Mouse (Mus musculus) stomach, embryonic 16.5 days (tissue): ENCODE data around the gene Naglu. TPM values are rescaled to one million over a fixed set of nuclear protein-coding genes. Genes with fewer than 3 reads are reported as not detected.

Experiments used
- ATAC-seq: fragments of 200-750 bp; cut with Nextera tagmentation; 2 replicates; pipeline ENCODE4 v1.8.0; 2017; ENCODE audit warnings: moderate number of reproducible peaks, moderate TSS enrichment; ENCODE audit not compliant: insufficient read depth, low FRiP score
- H3K27ac ChIP-seq: fragments of 300-500 bp; sonication (generic); 2 replicates; pipeline ENCODE4 v1.5.1; 2014; ENCODE audit warnings: low read length
- H3K27me3 ChIP-seq: fragments of 300-500 bp; sonication (generic); 2 replicates; pipeline ENCODE4 v1.6.1; 2014; ENCODE audit warnings: low read length, control low read depth, mixed read lengths; ENCODE audit not compliant: control insufficient read depth, insufficient read depth
- H3K36me3 ChIP-seq: fragments of 300-500 bp; sonication (generic); 2 replicates; pipeline ENCODE4 v1.6.1; 2014; ENCODE audit warnings: low read length; ENCODE audit not compliant: control insufficient read depth, insufficient read depth
- H3K4me1 ChIP-seq: fragments of 300-500 bp; sonication (generic); 2 replicates; pipeline ENCODE4 v1.6.1; 2014; ENCODE audit warnings: low read length, control low read depth, mixed read lengths; ENCODE audit not compliant: control insufficient read depth, insufficient read depth
- H3K4me2 ChIP-seq: fragments of 300-500 bp; sonication (generic); 2 replicates; pipeline ENCODE4 v1.6.1; 2014; ENCODE audit warnings: low read depth, low read length, mixed read lengths
- H3K4me3 ChIP-seq: fragments of 300-500 bp; sonication (generic); replicated peaks from 2 replicates; pipeline ENCODE4 v1.5.1; 2014; ENCODE audit warnings: mild to moderate bottlenecking, low read length
- H3K9ac ChIP-seq: fragments of 300-500 bp; sonication (generic); 2 replicates; pipeline ENCODE4 v1.6.1; 2014; ENCODE audit warnings: low read length
- H3K9me3 ChIP-seq: fragments of 300-500 bp; sonication (generic); replicated peaks from 2 replicates; pipeline ENCODE4 v1.6.1; 2016; ENCODE audit warnings: low read length, control low read depth; ENCODE audit not compliant: control insufficient read depth
- WGBS: fragments of 180-500 bp; shearing (Covaris S2); extraction: QIAGEN DNeasy Blood & Tissue Kit; methylation state at CpG from one replicate; pipeline ENCODE4 v1.1.7; 2014; 5-methylcytosine and 5-hydroxymethylcytosine counted together
- polyA plus RNA-seq: library from polyadenylated mRNA; unstranded; fragments of >200 nt; fragmentation: Nextera tagmentation; extraction: Ambion mirVana; gene quantifications from 2 replicates; pipeline ENCODE4 v1.2.1, GENCODE M21; 2015

The Naglu gene
- polyA plus RNA-seq, 1 experiment from 2014 or later, result 17.2 TPM

DNA sequence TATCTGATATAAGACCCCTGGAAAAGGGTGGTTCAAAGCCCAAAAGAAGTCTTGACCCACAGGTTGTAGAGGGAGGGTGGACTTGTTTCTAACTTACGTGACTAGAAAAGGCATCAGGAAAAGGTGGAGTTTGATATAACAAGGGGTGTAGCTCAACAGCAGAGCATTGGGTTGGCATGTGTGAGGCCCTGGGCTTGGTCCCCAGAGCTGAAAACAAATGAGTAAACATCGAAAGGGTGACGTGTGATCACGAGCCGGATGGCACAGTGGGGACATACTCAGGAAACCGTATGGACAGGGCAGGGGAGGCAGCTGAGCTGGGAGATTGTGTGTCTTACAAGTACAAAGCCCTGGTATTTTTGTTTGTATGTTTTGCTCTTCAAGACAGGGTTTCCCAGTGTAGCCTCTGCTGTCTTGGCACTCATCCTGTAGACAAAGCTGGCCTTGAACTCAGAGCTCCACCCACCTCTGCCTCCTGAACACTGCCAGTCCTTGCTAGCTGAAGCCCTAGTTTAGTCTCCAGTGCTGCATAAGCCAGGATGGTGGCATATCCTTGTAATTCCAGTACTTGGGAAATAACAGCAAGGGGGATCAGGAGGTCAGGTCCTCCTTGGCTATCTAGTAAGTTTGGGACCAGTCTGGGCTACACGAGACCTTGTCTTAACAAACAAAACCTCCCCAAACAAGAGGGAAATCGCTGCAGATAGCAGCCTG, 35.0 kb upstream of the Naglu start:
- H3K9ac ChIP-seq, result no peak overlapping the region
- H3K9me3 ChIP-seq, result no peaks in the 10 kb centered on the region
- peaks cover 8% of the 10 kb centered on the region; the same call in 1 of the 2 replicates for H3K36me3 ChIP-seq
- no peak overlapping the region for H3K4me2 ChIP-seq
- ATAC-seq, result no peak
- no peaks in the 10 kb centered on the region for H3K27me3 ChIP-seq
- 89% methylated on average over 8 of the region's 8 CpGs for WGBS
- H3K4me1 ChIP-seq, result no peaks in the 10 kb centered on the region
- no peak overlapping the region for H3K4me3 ChIP-seq
- H3K27ac ChIP-seq, result no peak overlapping the region

GRCm38 (mm10) chr11:101035328-101035695, 34.5 kb upstream of the Naglu start:
- H3K4me3 ChIP-seq, result no peak overlapping the region
- 84% methylated on average over 4 of the region's 4 CpGs for WGBS
- H3K4me2 ChIP-seq, result no peak overlapping the region
- no peak overlapping the region for H3K27ac ChIP-seq
- H3K4me1 ChIP-seq, result no peaks in the 10 kb centered on the region
- H3K27me3 ChIP-seq, result no peaks in the 10 kb centered on the region
- H3K9ac ChIP-seq, result no peak overlapping the region
- H3K9me3 ChIP-seq, result no peaks in the 10 kb centered on the region
- no peak for ATAC-seq
- peaks cover 8% of the 10 kb centered on the region; the same call in 1 of the 2 replicates for H3K36me3 ChIP-seq

- Histone ChIP-seq H3K27me3 (no peaks in the 10 kb centered on the region), H3K4me2 (no peak overlapping the region), H3K36me3 (peaks cover 8% of the 10 kb centered on the region; the same call in 1 of the 2 replicates), H3K27ac (no peak overlapping the region), H3K4me3 (no peak overlapping the region), H3K9ac (no peak overlapping the region), H3K9me3 (no peaks in the 10 kb centered on the region), H3K4me1 (no peaks in the 10 kb centered on the region)
- ATAC-seq, result no peak
- 85% methylated on average over 10 of the region's 10 CpGs for WGBS
Measured at GRCm38 (mm10) chr11:101037795-101038194, 32.0 kb upstream of the Naglu start.

GRCm38 (mm10) chr11:101045826-101046225, 24.0 kb upstream of the Naglu start:
- H3K27me3 ChIP-seq, result no peaks in the 10 kb centered on the region
- H3K9ac ChIP-seq, result no peak overlapping the region
- H3K4me3 ChIP-seq, result no peak overlapping the region
- no peaks in the 10 kb centered on the region for H3K9me3 ChIP-seq
- ATAC-seq, result no peak
- H3K4me2 ChIP-seq, result no peak overlapping the region
- H3K27ac ChIP-seq, result no peak overlapping the region
- no peaks in the 10 kb centered on the region for H3K4me1 ChIP-seq
- WGBS, result 93% methylated on average over 4 of the region's 4 CpGs
- H3K36me3 ChIP-seq, result peaks cover 16% of the 10 kb centered on the region; the same call in 1 of the 2 replicates

DNA sequence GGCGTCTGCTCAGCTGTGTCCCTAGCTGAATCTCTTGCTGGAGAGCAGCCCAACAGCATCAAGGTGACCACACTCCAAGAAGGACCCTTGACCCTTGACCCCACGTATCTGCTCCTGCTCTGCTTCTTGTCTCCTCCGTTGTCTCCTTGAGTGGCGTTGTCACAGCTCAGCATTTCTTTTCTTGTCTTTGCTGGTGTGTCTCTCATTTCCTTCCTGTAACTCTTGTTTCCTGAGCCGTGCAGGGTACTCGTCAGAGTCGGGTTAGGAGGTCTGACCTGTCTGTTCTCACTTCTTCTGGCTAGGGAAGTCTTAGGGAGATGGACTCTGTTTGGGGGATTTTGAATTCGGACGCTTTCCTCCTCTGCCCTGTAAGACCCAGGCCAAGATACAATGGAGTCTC, 23.4 kb upstream of the Naglu start:
- Histone ChIP-seq H3K27ac (no peak overlapping the region), H3K27me3 (no peaks in the 10 kb centered on the region), H3K9ac (no peak overlapping the region), H3K4me2 (no peak overlapping the region), H3K4me1 (no peaks in the 10 kb centered on the region), H3K36me3 (peaks cover 16% of the 10 kb centered on the region; the same call in 1 of the 2 replicates), H3K4me3 (no peak overlapping the region), H3K9me3 (no peaks in the 10 kb centered on the region)
- 66% methylated on average over 9 of the region's 9 CpGs for WGBS
- ATAC-seq, result no peak

DNA sequence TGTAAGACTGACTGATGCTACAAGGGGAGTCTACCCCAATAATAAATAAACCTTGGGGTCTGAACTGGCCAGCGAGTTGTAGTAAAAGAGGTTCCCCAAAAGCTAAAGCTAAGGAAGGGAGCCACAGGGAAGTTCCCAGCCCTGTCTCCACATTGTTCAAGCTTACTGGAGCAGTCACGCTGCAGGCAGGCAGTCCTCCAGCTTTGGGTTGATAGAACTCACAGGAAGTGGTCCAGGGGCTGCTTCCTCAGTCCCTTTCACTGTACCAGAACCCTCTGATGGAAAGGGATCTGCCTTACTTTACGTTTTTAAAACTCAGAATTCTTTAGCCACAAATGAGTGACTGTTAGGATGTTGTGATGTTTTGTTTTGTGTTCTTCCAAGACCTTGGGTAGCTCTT, 22.3 kb upstream of the Naglu start:
- Histone ChIP-seq H3K4me2 (no peak overlapping the region), H3K27me3 (no peaks in the 10 kb centered on the region), H3K4me3 (no peak overlapping the region), H3K36me3 (peaks cover 16% of the 10 kb centered on the region; the same call in 1 of the 2 replicates), H3K27ac (no peak overlapping the region), H3K9me3 (no peaks in the 10 kb centered on the region), H3K9ac (no peak overlapping the region), H3K4me1 (0 out of 2 replicates have a peak, but pooled peaks cover 2% of the 10 kb centered on the region)
- ATAC-seq, result no peak
- 84% methylated on average over 3 of the region's 3 CpGs for WGBS

GRCm38 (mm10) chr11:101050359-101050758, 19.5 kb upstream of the Naglu start:
- no peak for ATAC-seq
- no peaks in the 10 kb centered on the region for H3K27me3 ChIP-seq
- no peaks in the 10 kb centered on the region for H3K9me3 ChIP-seq
- peaks cover 16% of the 10 kb centered on the region; the same call in 1 of the 2 replicates for H3K36me3 ChIP-seq
- H3K4me3 ChIP-seq, result no peak overlapping the region
- H3K4me1 ChIP-seq, result peaks cover 8% of the 10 kb centered on the region; the same call in 1 of the 2 replicates
- no peak overlapping the region for H3K27ac ChIP-seq
- H3K9ac ChIP-seq, result no peak overlapping the region
- no peak overlapping the region for H3K4me2 ChIP-seq
- 91% methylated on average over 9 of the region's 9 CpGs for WGBS

DNA sequence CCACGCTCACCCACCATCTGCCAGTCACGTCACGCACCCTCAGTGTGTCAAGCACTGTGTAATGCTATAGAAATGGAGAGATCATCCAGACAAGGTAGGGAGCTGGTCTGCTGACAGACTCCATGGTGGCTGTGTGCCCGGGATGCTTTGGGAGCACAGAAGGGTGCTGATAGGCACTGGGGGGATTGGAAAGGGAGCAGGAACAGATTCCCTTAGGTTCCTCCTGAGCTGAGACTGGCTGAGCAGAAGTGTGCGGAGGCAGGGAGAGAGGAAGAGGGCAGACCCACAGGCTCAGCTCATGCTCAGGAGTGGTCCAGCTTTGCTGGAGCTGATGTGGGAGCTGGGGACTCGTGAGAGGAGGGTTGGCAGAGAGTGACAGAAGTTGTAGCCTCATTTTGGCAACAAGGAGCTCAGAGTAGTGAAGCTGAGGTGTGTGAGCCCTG, 18.7 kb upstream of the Naglu start:
- 92% methylated on average over 6 of the region's 6 CpGs for WGBS
- no peak overlapping the region for H3K4me3 ChIP-seq
- H3K9ac ChIP-seq, result no peak overlapping the region
- peaks cover 12% of the 10 kb centered on the region; the same call in 1 of the 2 replicates for H3K36me3 ChIP-seq
- H3K4me1 ChIP-seq, result peaks cover 14% of the 10 kb centered on the region; the same call in 1 of the 2 replicates
- H3K27me3 ChIP-seq, result no peaks in the 10 kb centered on the region
- ATAC-seq, result no peak
- no peak overlapping the region for H3K4me2 ChIP-seq
- H3K9me3 ChIP-seq, result no peaks in the 10 kb centered on the region
- H3K27ac ChIP-seq, result no peak overlapping the region

DNA sequence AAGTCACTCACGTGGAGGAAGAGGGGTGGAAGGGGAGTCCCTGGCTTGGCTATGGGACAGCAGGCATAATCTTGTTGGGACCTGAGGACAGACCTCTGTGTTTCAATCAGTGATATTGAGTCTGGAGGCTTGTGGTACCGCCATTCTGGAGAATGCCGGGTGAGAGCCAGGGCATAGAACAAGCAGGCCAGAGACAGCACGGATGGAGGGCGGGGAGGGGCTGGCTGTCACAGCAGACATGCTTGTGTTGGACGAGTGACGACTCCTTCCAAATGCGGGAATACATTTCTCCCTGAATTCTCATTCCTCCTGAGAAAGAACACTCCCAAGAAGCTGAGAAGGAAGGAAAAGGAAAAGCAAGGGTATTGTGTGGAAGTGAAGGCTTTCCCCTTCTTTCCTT, 18.2 kb upstream of the Naglu start:
- H3K36me3 ChIP-seq, result peaks cover 9% of the 10 kb centered on the region; the same call in 1 of the 2 replicates
- ATAC-seq, result no peak
- whole genome bisulfite sequencing, result 84% methylated on average over 8 of the region's 8 CpGs

More for the DNA sequence above, 18.2 kb upstream of the Naglu start:
- Histone ChIP-seq H3K27ac (peak overlapping the region; percentile 91; the same call in 1 of the 2 replicates), H3K4me1 (peaks cover 19% of the 10 kb centered on the region), H3K9ac (no peak overlapping the region), H3K4me2 (no peak overlapping the region), H3K4me3 (no peak overlapping the region), H3K9me3 (no peaks in the 10 kb centered on the region), H3K27me3 (no peaks in the 10 kb centered on the region)
